Mouse (Mus musculus) midbrain, embryonic 10.5 days (tissue): ENCODE results near the gene Pck1. TPM values are rescaled to one million over a fixed set of nuclear protein-coding genes. Genes with fewer than 3 reads are reported as not detected.

Experiments used
- DNase-seq: peaks from one replicate; pipeline ENCODE4 v3.0.0-alpha.2; 2017; ENCODE audit warnings: low spot score
- H3K27ac ChIP-seq: fragments of 300-500 bp; sonication (generic); replicated peaks from 2 replicates; pipeline ENCODE4 v1.5.1; 2016; ENCODE audit warnings: mild to moderate bottlenecking
- H3K27me3 ChIP-seq: fragments of 300-500 bp; sonication (generic); 2 replicates; pipeline ENCODE4 v1.6.1; 2016; ENCODE audit warnings: low read depth, mild to moderate bottlenecking; ENCODE audit not compliant: poor library complexity, severe bottlenecking
- H3K36me3 ChIP-seq: fragments of 300-500 bp; sonication (generic); 2 replicates; pipeline ENCODE4 v1.6.1; 2016; ENCODE audit warnings: mild to moderate bottlenecking, moderate library complexity
- H3K4me1 ChIP-seq: fragments of 300-500 bp; sonication (generic); 2 replicates; pipeline ENCODE4 v1.6.1; 2016
- H3K4me3 ChIP-seq: fragments of 300-500 bp; sonication (generic); 2 replicates; pipeline ENCODE4 v1.5.1; 2016; ENCODE audit warnings: mild to moderate bottlenecking, moderate library complexity
- H3K9me3 ChIP-seq: fragments of 300-500 bp; sonication (generic); replicated peaks from 2 replicates; pipeline ENCODE4 v1.6.1; 2016; ENCODE audit warnings: mild to moderate bottlenecking
- WGBS: fragments of 180-500 bp; shearing (Covaris S2); methylation state at CpG from one replicate; pipeline ENCODE4 v1.1.7; 2016; 5-methylcytosine and 5-hydroxymethylcytosine counted together
- polyA plus RNA-seq: library from polyadenylated mRNA; unstranded; fragments of >200 nt; fragmentation: Nextera tagmentation; extraction: Ambion mirVana; gene quantifications from 2 replicates; pipeline ENCODE4 v1.2.1, GENCODE M21; 2016

Gene Pck1
- polyA plus RNA-seq, 1 experiment from 2014 or later = not detected

GRCm38 (mm10) chr2:173170715-173171114 is 17.9 kb downstream of the Pck1 start:
- H3K27ac ChIP-seq = peak overlapping the region; percentile 93; the same call in 1 of the 2 replicates
- peaks cover 48% of the 10 kb centered on the region for H3K4me1 ChIP-seq
- H3K36me3 ChIP-seq = no peaks in the 10 kb centered on the region
- WGBS = 58% methylated on average over 2 of the region's 2 CpGs
- peaks cover 4% of the 10 kb centered on the region for H3K9me3 ChIP-seq
- DNase-seq = no peak
- peaks cover 44% of the 10 kb centered on the region for H3K27me3 ChIP-seq
- H3K4me3 ChIP-seq = no peak overlapping the region

- H3K27me3 ChIP-seq = peaks cover 41% of the 10 kb centered on the region
- H3K9me3 ChIP-seq = peaks cover 7% of the 10 kb centered on the region
- peak overlapping the region; percentile 44 for H3K4me3 ChIP-seq
- H3K36me3 ChIP-seq = no peaks in the 10 kb centered on the region
- H3K4me1 ChIP-seq = peaks cover 48% of the 10 kb centered on the region
- peak; percentile 47 for DNase-seq
- 4% methylated on average over 30 of the region's 30 CpGs for WGBS
- peak overlapping the region; percentile 93 for H3K27ac ChIP-seq
Observed at GRCm38 (mm10) chr2:173171470-173171869, 18.6 kb downstream of the Pck1 start.

GRCm38 (mm10) chr2:173171956-173172355 is 19.1 kb downstream of the Pck1 start:
- Histone ChIP-seq H3K36me3 (no peaks in the 10 kb centered on the region), H3K27me3 (peaks cover 40% of the 10 kb centered on the region), H3K9me3 (peaks cover 7% of the 10 kb centered on the region), H3K4me1 (peaks cover 48% of the 10 kb centered on the region), H3K27ac (peak overlapping the region; percentile 93), H3K4me3 (peak overlapping the region; percentile 44)
- no peak for DNase-seq
- WGBS = 82% methylated on average over 5 of the region's 5 CpGs

- 100% methylated on average over 1 of the region's 1 CpGs for WGBS
- peaks cover 48% of the 10 kb centered on the region for H3K4me1 ChIP-seq
Observed at GRCm38 (mm10) chr2:173172386-173172785, 19.5 kb downstream of the Pck1 start.

GRCm38 (mm10) chr2:173173008-173173407 is 20.2 kb downstream of the Pck1 start:
- peak overlapping the region; percentile 49 for H3K4me3 ChIP-seq
- no peaks in the 10 kb centered on the region for H3K36me3 ChIP-seq
- DNase-seq = peak; percentile 86
- peaks cover 40% of the 10 kb centered on the region for H3K27me3 ChIP-seq
- peaks cover 7% of the 10 kb centered on the region for H3K9me3 ChIP-seq
- peak overlapping the region; percentile 93 for H3K27ac ChIP-seq
- peaks cover 48% of the 10 kb centered on the region for H3K4me1 ChIP-seq
- 18% methylated on average over 2 of the region's 2 CpGs for WGBS

More at GRCm38 (mm10) chr2:173172386-173172785, 19.5 kb downstream of the Pck1 start:
- H3K27me3 ChIP-seq = peaks cover 40% of the 10 kb centered on the region
- 0 out of 2 replicates have a peak overlapping the region, but pooled peaks have one; percentile 49 for H3K4me3 ChIP-seq
- H3K9me3 ChIP-seq = peaks cover 7% of the 10 kb centered on the region
- DNase-seq = no peak
- peak overlapping the region; percentile 93 for H3K27ac ChIP-seq
- no peaks in the 10 kb centered on the region for H3K36me3 ChIP-seq

GRCm38 (mm10) chr2:173173521-173174511 is 21.0 kb downstream of the Pck1 start:
- H3K9me3 ChIP-seq = peaks cover 7% of the 10 kb centered on the region
- H3K4me1 ChIP-seq = peaks cover 46% of the 10 kb centered on the region
- no peaks in the 10 kb centered on the region for H3K36me3 ChIP-seq
- DNase-seq = peak; percentile 81
- peaks cover 38% of the 10 kb centered on the region for H3K27me3 ChIP-seq
- H3K27ac ChIP-seq = peak overlapping the region; percentile 93
- WGBS = 2% methylated on average over 22 of the region's 22 CpGs
- peak overlapping the region; percentile 49 for H3K4me3 ChIP-seq

GRCm38 (mm10) chr2:173174569-173174968 is 21.7 kb downstream of the Pck1 start:
- H3K36me3 ChIP-seq = no peaks in the 10 kb centered on the region
- peaks cover 32% of the 10 kb centered on the region for H3K27me3 ChIP-seq
- DNase-seq = no peak
- H3K4me1 ChIP-seq = peaks cover 44% of the 10 kb centered on the region
- H3K9me3 ChIP-seq = peaks cover 7% of the 10 kb centered on the region
- peak overlapping the region; percentile 49 for H3K4me3 ChIP-seq
- H3K27ac ChIP-seq = peak overlapping the region; percentile 93
- WGBS = 60% methylated on average over 1 of the region's 1 CpGs

- WGBS = 93% methylated on average over 5 of the region's 5 CpGs
- H3K36me3 ChIP-seq = no peaks in the 10 kb centered on the region
- peaks cover 23% of the 10 kb centered on the region for H3K27me3 ChIP-seq
- peaks cover 7% of the 10 kb centered on the region for H3K9me3 ChIP-seq
- no peak overlapping the region for H3K27ac ChIP-seq
- peak; percentile 9 for DNase-seq
- H3K4me1 ChIP-seq = peaks cover 43% of the 10 kb centered on the region
- no peak overlapping the region for H3K4me3 ChIP-seq
Observed at GRCm38 (mm10) chr2:173175703-173176102, 22.9 kb downstream of the Pck1 start.

- Histone ChIP-seq H3K27me3 (peaks cover 10% of the 10 kb centered on the region), H3K9me3 (peaks cover 7% of the 10 kb centered on the region), H3K4me3 (no peak overlapping the region), H3K4me1 (peaks cover 25% of the 10 kb centered on the region), H3K36me3 (no peaks in the 10 kb centered on the region), H3K27ac (no peak overlapping the region)
- no peak for DNase-seq
- WGBS = 87% methylated on average over 5 of the region's 5 CpGs
Observed at GRCm38 (mm10) chr2:173177481-173177880, 24.6 kb downstream of the Pck1 start.

- peaks cover 5% of the 10 kb centered on the region; the same call in 1 of the 2 replicates for H3K27me3 ChIP-seq
- H3K9me3 ChIP-seq = peaks cover 7% of the 10 kb centered on the region
- no peaks in the 10 kb centered on the region for H3K36me3 ChIP-seq
- H3K27ac ChIP-seq = no peak overlapping the region
- H3K4me1 ChIP-seq = peaks cover 20% of the 10 kb centered on the region
- no peak overlapping the region for H3K4me3 ChIP-seq
- peak; percentile 9 for DNase-seq
- 88% methylated on average over 8 of the region's 8 CpGs for WGBS
Observed at GRCm38 (mm10) chr2:173177951-173178350, 25.1 kb downstream of the Pck1 start.

- peaks cover 9% of the 10 kb centered on the region for H3K4me1 ChIP-seq
- 93% methylated on average over 7 of the region's 7 CpGs for WGBS
- 0 out of 2 replicates have a peak, but pooled peaks cover 4% of the 10 kb centered on the region for H3K27me3 ChIP-seq
- no peak overlapping the region for H3K27ac ChIP-seq
- peaks cover 7% of the 10 kb centered on the region for H3K9me3 ChIP-seq
- DNase-seq = peak; percentile 9
- no peak overlapping the region for H3K4me3 ChIP-seq
- no peaks in the 10 kb centered on the region for H3K36me3 ChIP-seq
Observed at GRCm38 (mm10) chr2:173179046-173179445, 26.2 kb downstream of the Pck1 start.

GRCm38 (mm10) chr2:173180026-173180425 is 27.2 kb downstream of the Pck1 start:
- Histone ChIP-seq H3K36me3 (no peaks in the 10 kb centered on the region), H3K4me3 (no peak overlapping the region), H3K27me3 (0 out of 2 replicates have a peak, but pooled peaks cover 4% of the 10 kb centered on the region), H3K27ac (0 out of 2 replicates have a peak overlapping the region, but pooled peaks have one; percentile 38), H3K4me1 (no peaks in the 10 kb centered on the region), H3K9me3 (peaks cover 7% of the 10 kb centered on the region)
- peak; percentile 10 for DNase-seq
- 82% methylated on average over 4 of the region's 4 CpGs for WGBS
